Mouse (Mus musculus): ENCODE measurements around the gene Rcl1. TPM values are rescaled to one million over a fixed set of nuclear protein-coding genes. Genes with fewer than 3 reads are reported as not detected.

The Rcl1 gene
- 10 to 100 TPM; 48.7 to 53.4 TPM for polyA plus RNA-seq (2017; shearing (Covaris generic))

GRCm38 (mm10) chr19:29100874-29101542, at the start of gene Rcl1:
Rcl1 (plus strand) TSS chr19:29101375.

Other genes starting within 250 kb of the Rcl1 start
- gene Plpp6, start 137.4 kb upstream of the Rcl1 start, polyA plus RNA-seq (2017; shearing (Covaris generic)), result 10 to 100 TPM; 17.5 to 35.4 TPM
- gene 4430402I18Rik, start 133.6 kb upstream of the Rcl1 start, polyA plus RNA-seq (2017; shearing (Covaris generic)), result under 1 TPM; 0.54 to 0.77 TPM
- gene Cdc37l1, start 111.0 kb upstream of the Rcl1 start, polyA plus RNA-seq (2017; shearing (Covaris generic)), result 10 to 100 TPM; 42.8 to 51.1 TPM
- 10 to 100 TPM; 36.1 to 45.5 TPM for gene Ak3, start 53.4 kb upstream of the Rcl1 start, polyA plus RNA-seq (2017; shearing (Covaris generic))
- gene Jak2, start 150.5 kb downstream of the Rcl1 start, polyA plus RNA-seq (2017; shearing (Covaris generic)), result 10 to 100 TPM; 92.2 to 97.1 TPM
- 10 to 100 TPM; 15.6 to 24.1 TPM for gene Insl6, start 224.0 kb downstream of the Rcl1 start, polyA plus RNA-seq (2017; shearing (Covaris generic))
- under 1 TPM; 0.07 to 0.13 TPM for gene Rln1, start 233.3 kb downstream of the Rcl1 start, polyA plus RNA-seq (2017; shearing (Covaris generic))